Mouse (Mus musculus) small intestine, adult 2 months (tissue): ENCODE measurements around the gene Zfp738. TPM values are rescaled to one million over a fixed set of nuclear protein-coding genes. Genes with fewer than 3 reads are reported as not detected.
"Not testable (repeated sequence)": the region's sequence is repeated elsewhere in the genome, so short reads cannot be mapped to it uniquely, and the experiment has no call there.

Experiments
- H3K27ac ChIP-seq: fragments of 200-500 bp; 2 replicates; pipeline ENCODE4 v1.5.1; 2012; ENCODE audit warnings: low read depth, low read length, control low read depth, inconsistent platforms; ENCODE audit not compliant: insufficient read depth
- H3K27me3 ChIP-seq: fragments of 200-500 bp; 2 replicates; pipeline ENCODE4 v1.6.1; 2012; ENCODE audit warnings: mild to moderate bottlenecking, moderate library complexity, low read length, inconsistent platforms; ENCODE audit not compliant: control insufficient read depth, insufficient read depth
- H3K36me3 ChIP-seq: fragments of 200-500 bp; 2 replicates; pipeline ENCODE4 v1.6.1; 2012; ENCODE audit warnings: mild to moderate bottlenecking, low read length, control low read depth, inconsistent platforms; ENCODE audit not compliant: control insufficient read depth, insufficient read depth
- H3K4me1 ChIP-seq: fragments of 200-500 bp; 2 replicates; pipeline ENCODE4 v1.6.1; 2012; ENCODE audit warnings: low read length, inconsistent platforms, mixed read lengths; ENCODE audit not compliant: control insufficient read depth, insufficient read depth, insufficient read length
- H3K4me3 ChIP-seq: fragments of 200-500 bp; 2 replicates; pipeline ENCODE4 v1.5.1; 2012; ENCODE audit warnings: low read depth, mild to moderate bottlenecking, control low read depth, inconsistent platforms, low read length, moderate library complexity
- CTCF ChIP-seq: fragments of 200-500 bp; IDR thresholded peaks from 2 replicates; pipeline ENCODE4 v1.5.1; 2012; ENCODE audit warnings: low read depth, mild to moderate bottlenecking, control low read depth, inconsistent platforms, low read length, moderate library complexity, mixed read lengths; ENCODE audit not compliant: insufficient replicate concordance, insufficient read length; ENCODE audit errors: extremely low read depth
- POLR2A ChIP-seq: fragments of 200-500 bp; IDR thresholded peaks from 2 replicates; pipeline ENCODE4 v1.6.1; 2012; ENCODE audit warnings: low read depth, mild to moderate bottlenecking, control low read depth, inconsistent platforms, low read length, moderate library complexity
- WGBS: fragments of 180-500 bp; shearing (Covaris S2); methylation state at CpG from one replicate; pipeline ENCODE4 v1.1.7; 2018; 5-methylcytosine and 5-hydroxymethylcytosine counted together
- polyA plus RNA-seq: library from polyadenylated mRNA; depleted of rRNA; stranded (reverse); fragments of >200 nt; gene quantifications from 2 replicates; pipeline ENCODE4 v1.2.3, GENCODE M21; 2012; rRNA removed

Zfp738 gene
- 1.4 and 2.2 TPM in 2 replicates for polyA plus RNA-seq

DNA sequence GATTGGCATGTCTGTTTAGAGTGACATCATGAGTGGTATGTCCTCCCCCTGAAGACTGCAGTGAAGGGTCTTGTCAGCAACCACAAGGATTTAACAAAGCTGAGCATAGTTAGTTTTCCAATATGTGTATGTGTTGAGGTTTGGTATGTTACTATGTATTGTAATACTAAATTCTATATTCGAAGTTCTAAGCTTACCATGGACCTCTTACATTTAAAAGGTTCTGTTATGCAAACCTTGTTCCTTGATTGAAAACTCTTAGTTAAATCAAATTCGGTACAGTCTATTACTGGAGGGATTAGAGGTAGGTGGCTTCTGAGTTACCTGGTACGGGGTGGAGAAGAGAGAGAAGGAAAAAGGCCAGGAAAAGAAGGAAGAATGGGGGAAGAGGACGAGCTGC, at the start of gene Zfp738:
Gene Zfp738, minus strand, starts transcription at position 101 of the 400 bp plus-strand sequence.
- Histone ChIP-seq H3K4me3 (no peak within 1 kb of the TSS), H3K36me3 (no peaks in the 10 kb centered on the region), H3K27ac (no peak within 1 kb of the TSS), H3K27me3 (no peaks in the 10 kb centered on the region), H3K4me1 (no peaks in the 10 kb centered on the region)
- WGBS, result 83% methylated on average over 4 of the region's 4 CpGs
- TF ChIP-seq CTCF (no peak), POLR2A (no peak)

DNA sequence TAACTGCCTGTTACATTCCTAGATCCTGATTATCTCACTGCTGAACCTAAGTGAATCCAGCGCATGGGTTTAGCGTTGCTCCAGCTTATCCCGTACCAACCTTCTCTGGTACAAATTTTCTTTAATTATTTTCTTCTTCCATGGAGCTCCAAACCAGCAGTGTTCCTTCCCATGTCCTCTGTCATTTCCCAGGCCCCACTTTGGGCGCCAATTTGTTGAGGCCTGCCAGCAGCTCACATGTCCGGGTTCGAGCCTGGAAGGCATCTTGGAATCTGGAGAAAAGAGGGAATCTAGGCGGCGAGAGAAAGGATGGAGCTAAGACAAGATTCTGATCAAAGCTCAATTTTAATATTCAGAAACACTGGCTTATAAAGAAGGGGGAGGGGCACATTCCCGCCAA, 47.5 kb upstream of the Zfp738 start:
- 94% methylated on average over 9 of the region's 9 CpGs for WGBS
- not testable (repeated sequence) for H3K27ac ChIP-seq, H3K27me3 ChIP-seq, H3K4me3 ChIP-seq, H3K4me1 ChIP-seq, H3K36me3 ChIP-seq

DNA sequence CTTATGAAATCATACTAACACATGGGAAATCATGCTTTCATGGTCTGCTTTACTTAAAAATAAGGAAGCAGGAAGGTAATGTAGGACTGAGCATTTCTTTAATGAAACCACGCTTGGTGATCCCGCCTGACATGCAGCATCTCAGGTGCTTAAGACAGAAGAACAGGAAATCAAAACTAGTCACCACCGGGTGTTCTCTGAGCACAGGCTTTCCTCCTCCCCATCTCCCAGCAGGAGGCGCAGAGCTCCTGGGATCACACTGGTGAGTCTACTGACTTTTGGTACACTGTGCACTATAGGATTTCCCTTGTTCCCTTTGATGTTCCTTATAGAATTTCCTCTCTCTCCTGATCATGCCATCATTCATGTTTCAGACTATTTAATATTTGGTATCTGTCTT, 42.6 kb upstream of the Zfp738 start:
- TF ChIP-seq CTCF, result peak; percentile 44; the same call in 1 of the 2 replicates
- H3K4me1 ChIP-seq, H3K27ac ChIP-seq, H3K36me3 ChIP-seq, H3K27me3 ChIP-seq: not testable (repeated sequence)
- 11% methylated on average over 4 of the region's 4 CpGs for WGBS
- peak overlapping the region; percentile 70; the same call in 1 of the 2 replicates for H3K4me3 ChIP-seq

DNA sequence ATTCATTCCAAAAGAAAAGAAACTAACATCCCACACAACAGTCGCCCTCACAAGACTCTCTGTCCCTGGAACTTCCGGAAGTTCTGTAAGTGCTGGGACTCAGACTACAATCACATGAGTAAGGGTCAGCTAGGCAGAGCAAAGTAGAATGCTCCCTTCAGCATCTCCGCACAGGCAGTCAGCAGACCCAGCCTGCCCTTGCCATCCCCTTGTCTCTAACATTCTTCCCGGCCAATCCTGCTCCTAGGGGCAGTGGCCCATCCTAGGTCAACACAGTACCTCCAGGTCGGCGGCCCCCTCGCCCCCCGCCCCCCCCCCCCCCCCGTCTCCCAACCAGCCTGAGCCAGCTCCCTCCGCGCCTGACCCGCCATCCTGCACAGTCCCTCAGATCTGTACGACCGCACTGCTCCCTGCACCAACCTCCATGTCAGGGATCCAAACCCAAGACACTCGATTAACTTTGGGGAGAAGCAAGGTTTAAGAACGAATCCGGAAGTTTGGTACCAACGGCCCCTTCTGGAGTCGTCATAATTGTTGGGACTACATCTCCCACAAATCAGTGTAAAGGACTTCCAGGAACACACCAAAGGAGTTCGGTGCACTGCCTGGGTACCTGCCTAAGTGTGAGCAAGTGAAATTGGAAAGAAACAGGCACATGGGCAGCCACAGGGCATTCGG, 41.9 kb upstream of the Zfp738 start, which contains the start of gene Zfp65:
Gene Zfp65, minus strand, starts transcription at position 533 of the 678 bp plus-strand sequence.
- Histone ChIP-seq H3K27me3 (no peaks in the 10 kb centered on the region), H3K4me3 (peak within 1 kb of the TSS; percentile 70), H3K36me3 (no peaks in the 10 kb centered on the region), H3K4me1 (no peaks in the 10 kb centered on the region), H3K27ac (no peak within 1 kb of the TSS)
- TF ChIP-seq CTCF (no peak), POLR2A (no peak)
- WGBS, result 4% methylated on average over 21 of the region's 21 CpGs

DNA sequence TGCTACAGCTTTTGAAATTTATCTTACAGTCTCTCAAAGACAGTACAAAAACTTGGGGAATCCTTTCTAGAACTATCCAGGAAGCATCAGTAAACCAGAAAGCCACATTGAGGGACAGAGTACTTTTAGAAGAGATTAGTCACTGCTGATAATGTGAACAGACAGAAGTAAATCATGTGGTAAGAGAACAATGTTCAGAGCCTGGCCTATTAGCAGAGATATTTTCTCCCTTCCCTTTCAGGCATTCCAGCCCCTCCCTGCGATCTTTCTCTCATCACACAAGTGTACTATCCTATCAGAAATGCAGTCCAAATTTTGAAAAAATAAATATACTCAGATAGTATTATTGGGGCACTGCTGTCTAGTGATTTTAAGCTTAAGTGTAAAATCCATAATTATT, 41.2 kb upstream of the Zfp738 start:
- WGBS, result 41% methylated on average over 1 of the region's 1 CpGs
- Histone ChIP-seq H3K4me3 (no peak overlapping the region), H3K36me3 (no peaks in the 10 kb centered on the region), H3K27me3 (no peaks in the 10 kb centered on the region), H3K27ac (no peak overlapping the region), H3K4me1 (peaks cover 2% of the 10 kb centered on the region; the same call in 1 of the 2 replicates)
- TF ChIP-seq CTCF, result no peak
- no peak for TF ChIP-seq POLR2A

DNA sequence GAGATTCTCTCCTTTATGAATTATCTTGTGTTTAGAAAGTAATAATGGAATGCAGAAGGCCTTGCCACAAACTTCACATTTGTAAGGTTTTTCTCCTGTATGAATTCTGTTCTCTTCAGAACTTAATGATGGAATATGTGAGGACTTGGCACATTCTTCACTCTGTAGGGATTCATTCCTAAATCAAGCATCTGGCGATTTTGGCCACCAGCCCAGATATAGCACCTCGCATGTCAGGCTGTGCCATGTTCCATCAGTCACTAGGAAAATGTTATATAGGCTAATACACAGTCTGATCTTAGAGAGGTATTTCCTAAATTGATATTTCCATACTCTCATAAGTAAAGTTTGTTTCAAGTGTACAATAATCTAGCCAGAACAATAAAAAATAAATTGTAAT, 38.5 kb upstream of the Zfp738 start:
- not testable (repeated sequence) for H3K36me3 ChIP-seq, H3K4me3 ChIP-seq, H3K27me3 ChIP-seq, H3K27ac ChIP-seq, H3K4me1 ChIP-seq
- 49% methylated on average over 2 of the region's 2 CpGs for WGBS

DNA sequence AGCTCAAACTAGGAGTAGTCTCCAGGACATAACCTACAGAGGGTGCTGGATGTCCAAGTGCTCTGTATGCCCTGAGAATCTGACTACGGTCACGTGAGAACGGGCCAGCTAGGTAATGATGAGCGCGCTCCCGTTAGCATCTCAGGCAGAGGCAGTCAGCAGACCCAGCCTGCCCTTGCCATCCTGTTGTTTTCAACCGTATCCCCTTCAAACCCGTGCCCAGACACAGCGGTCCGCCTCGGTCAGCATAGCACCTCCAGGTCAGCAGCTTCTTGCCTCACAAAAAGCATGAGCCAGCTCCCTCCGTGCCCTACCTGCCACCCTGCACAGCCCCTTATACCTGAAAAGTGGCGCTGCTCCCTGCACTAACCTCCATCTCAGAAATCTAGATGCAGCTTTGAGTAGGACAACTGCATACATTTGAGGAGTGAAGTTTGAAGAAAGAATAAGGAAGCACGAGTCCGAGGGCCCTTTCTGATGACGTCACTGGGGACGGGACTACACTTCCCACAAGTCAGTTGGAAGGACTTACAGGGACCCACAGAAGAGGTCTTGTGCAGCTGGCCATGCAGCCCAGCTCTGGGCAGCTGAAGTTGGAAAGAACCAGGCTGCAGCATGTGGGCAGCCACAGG, 37.1 kb upstream of the Zfp738 start:
- Histone ChIP-seq H3K27ac (peak overlapping the region; percentile 23; the same call in 1 of the 2 replicates), H3K27me3 (no peaks in the 10 kb centered on the region), H3K36me3 (no peaks in the 10 kb centered on the region), H3K4me1 (peaks cover 2% of the 10 kb centered on the region; the same call in 1 of the 2 replicates), H3K4me3 (peak overlapping the region; percentile 98)
- TF ChIP-seq CTCF (no peak), POLR2A (0 out of 2 replicates have a peak, but pooled peaks have one; percentile 20)
- WGBS, result under 1% methylated on average over 17 of the region's 17 CpGs

DNA sequence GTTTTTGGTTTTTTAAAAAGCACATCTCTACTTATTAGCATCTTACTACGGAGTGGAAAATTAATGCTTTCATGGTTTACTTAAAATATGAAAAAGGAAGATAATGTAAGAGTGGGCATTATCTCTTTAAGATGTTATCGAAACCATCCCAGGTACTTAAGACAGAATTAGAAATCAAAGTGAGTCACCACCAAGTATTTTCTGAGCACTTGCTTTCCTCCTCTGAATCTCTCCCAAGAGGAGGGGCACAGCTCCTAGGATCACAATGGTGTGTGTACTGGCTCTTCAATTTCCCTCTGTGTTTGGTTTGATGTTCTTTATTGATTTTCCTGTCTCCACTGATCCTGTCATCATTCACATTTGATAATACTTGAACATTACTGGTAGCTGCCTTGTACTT, 3.0 kb downstream of the Zfp738 start:
- H3K4me3 ChIP-seq, result peak overlapping the region; percentile 97; the same call in 1 of the 2 replicates
- H3K27me3 ChIP-seq, H3K4me1 ChIP-seq, H3K27ac ChIP-seq, H3K36me3 ChIP-seq: not testable (repeated sequence)
- 35% methylated on average over 2 of the region's 2 CpGs for WGBS

DNA sequence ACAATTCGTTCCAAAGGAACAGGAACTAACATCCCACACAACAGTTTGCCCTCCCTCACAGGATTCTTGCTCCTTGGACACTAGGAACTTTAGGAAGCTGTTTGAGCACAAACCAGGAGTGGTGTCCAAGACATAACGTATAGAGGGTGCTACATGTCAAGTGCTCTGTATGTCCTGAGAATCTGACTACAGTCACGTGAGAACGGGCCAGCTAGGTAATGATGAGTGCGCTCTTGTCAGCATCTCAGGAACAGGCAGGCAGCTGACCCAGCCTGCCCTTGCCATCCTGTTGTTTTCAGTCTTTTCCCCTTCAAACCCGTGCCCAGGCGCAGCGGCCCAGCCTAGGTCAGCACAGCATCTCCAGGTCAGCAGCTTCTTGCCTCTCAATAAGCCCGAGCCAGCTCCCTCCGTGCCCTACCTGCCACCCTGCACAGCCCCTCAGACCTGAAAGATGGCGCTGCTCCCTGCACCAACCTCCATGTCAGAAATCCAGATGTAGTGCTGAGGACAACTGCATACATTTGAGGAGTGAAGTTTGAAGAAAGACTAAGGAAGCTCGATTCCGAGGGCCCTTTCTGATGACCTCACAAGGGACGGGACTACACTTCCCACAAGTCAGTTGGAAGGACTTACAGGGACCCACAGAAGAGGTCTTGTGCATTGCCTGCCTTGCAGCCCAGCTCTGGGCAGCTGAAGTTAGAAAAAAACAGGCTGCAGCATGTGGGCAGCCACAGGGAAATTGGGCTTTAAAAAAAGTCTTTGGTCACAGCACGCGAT, 3.7 kb downstream of the Zfp738 start:
- H3K36me3 ChIP-seq, H3K4me1 ChIP-seq, H3K27me3 ChIP-seq: not testable (repeated sequence)
- peak overlapping the region; percentile 46; the same call in 1 of the 2 replicates for H3K27ac ChIP-seq
- WGBS, result 5% methylated on average over 16 of the region's 16 CpGs
- peak overlapping the region; percentile 97 for H3K4me3 ChIP-seq
